Mouse (Mus musculus) lung, adult 18-20 months (tissue): ENCODE measurements around the gene Cd48.
A peak's percentile ranks its signal among the peaks of the same experiment; 100 is the strongest.
"Not testable (repeated sequence)": the region's sequence is repeated elsewhere in the genome, so short reads cannot be mapped to it uniquely, and the experiment has no call there.

Experiments
- DNase-seq, 2 experiments: peaks; one replicate each; pipeline ENCODE4 v3.0.0; 2022; ENCODE audit warnings: mixed read lengths in 2 of 2

The Cd48 gene

GRCm38 (mm10) chr1:171681531-171682299 is at the start of gene Cd48:
Gene Cd48, plus strand, starts transcription at chr1:171682009.
- no peak for DNase-seq

- DNase-seq, result no peak
Observed at GRCm38 (mm10) chr1:171635696-171636095, 46.1 kb upstream of the Cd48 start.

GRCm38 (mm10) chr1:171637101-171637500 is 44.7 kb upstream of the Cd48 start:
- no peak for DNase-seq

- no peak for DNase-seq
Observed at GRCm38 (mm10) chr1:171638686-171639085, 43.1 kb upstream of the Cd48 start.

- no peak for DNase-seq
Observed at GRCm38 (mm10) chr1:171640796-171641195, 41.0 kb upstream of the Cd48 start.

- no peak for DNase-seq
Observed at GRCm38 (mm10) chr1:171643612-171644011, 38.2 kb upstream of the Cd48 start.

- no peak for DNase-seq
Observed at GRCm38 (mm10) chr1:171646429-171646940, 35.3 kb upstream of the Cd48 start.

- no peak for DNase-seq
Observed at GRCm38 (mm10) chr1:171647716-171648115, 34.1 kb upstream of the Cd48 start.

- DNase-seq, result no peak
Observed at GRCm38 (mm10) chr1:171648840-171649239, 33.0 kb upstream of the Cd48 start.

- DNase-seq, result no peak
Observed at GRCm38 (mm10) chr1:171652734-171653133, 29.1 kb upstream of the Cd48 start, which contains the start of gene Slamf7. Gene Slamf7, minus strand, starts transcription at chr1:171653035.

GRCm38 (mm10) chr1:171658561-171658991 is 23.2 kb upstream of the Cd48 start:
- DNase-seq, result no peak

GRCm38 (mm10) chr1:171660423-171660822 is 21.4 kb upstream of the Cd48 start:
- no peak for DNase-seq

- DNase-seq, result no peak
Observed at GRCm38 (mm10) chr1:171661482-171661881, 20.3 kb upstream of the Cd48 start.

- no peak for DNase-seq
Observed at GRCm38 (mm10) chr1:171663757-171664156, 18.1 kb upstream of the Cd48 start.

- DNase-seq, result no peak
Observed at GRCm38 (mm10) chr1:171666350-171666749, 15.5 kb upstream of the Cd48 start.

GRCm38 (mm10) chr1:171667160-171667559 is 14.6 kb upstream of the Cd48 start:
- no peak for DNase-seq

- not testable (repeated sequence) for DNase-seq
Observed at GRCm38 (mm10) chr1:171672451-171672850, 9.4 kb upstream of the Cd48 start.

- DNase-seq, result no peak
Observed at GRCm38 (mm10) chr1:171672854-171673475, 8.8 kb upstream of the Cd48 start.

GRCm38 (mm10) chr1:171674467-171674866 is 7.3 kb upstream of the Cd48 start:
- DNase-seq, result no peak

GRCm38 (mm10) chr1:171677721-171678120 is 4.1 kb upstream of the Cd48 start:
- no peak for DNase-seq

GRCm38 (mm10) chr1:171681009-171681408 is 800 bp upstream of the Cd48 start:
- DNase-seq, result peak; percentile 12 to 34

GRCm38 (mm10) chr1:171684923-171685322 is 3.1 kb downstream of the Cd48 start:
- no peak for DNase-seq

GRCm38 (mm10) chr1:171687320-171687719 is 5.5 kb downstream of the Cd48 start:
- no peak for DNase-seq

GRCm38 (mm10) chr1:171693918-171694317 is 12.1 kb downstream of the Cd48 start:
- DNase-seq, result no peak
